Mouse (Mus musculus) embryonic stem cell, embryonic (primary cell): ENCODE data around the gene Cpa2.

Experiments used
- CTCF ChIA-PET, 4 experiments: fragments of 300-600 bp in 2 of 4; fragments of 350-600 bp in 2 of 4; sonication (Branson Sonifier 250); formaldehyde crosslinking; loops; one replicate each; lab custom pipeline; 2022; ENCODE audit warnings: inconsistent platforms in 2 of 4; lab: Charles Lee
- POLR2A ChIA-PET, 4 experiments: fragments of 300-600 bp in 2 of 4; fragments of 350-600 bp in 2 of 4; sonication (Branson Sonifier 250); formaldehyde crosslinking; loops; one replicate each; lab custom pipeline; 2022; ENCODE audit warnings: antibody characterized with exemption in 4 of 4, inconsistent platforms in 1 of 4; lab: Charles Lee

Gene Cpa2

GRCm38 (mm10) chr6:30543077-30543476, 1.7 kb downstream of the Cpa2 start:
- ChIA-PET CTCF (interaction anchor here in 2 of 4 experiments (0.6 to 1.4 kb wide), 2 partner anchors 8 to 468 kb away, joined by 4 to 10 read pairs; no protein-coding TSS in a partner anchor), POLR2A (interaction anchor here (0.5 to 1.4 kb wide), 7 partner anchors 9 to 197 kb away, joined by 3 to 5 read pairs (median 3); partner anchors contain the start of genes Ssmem1 (in 1 of the 4) and Tmem209 (in 1 of the 4))

DNA sequence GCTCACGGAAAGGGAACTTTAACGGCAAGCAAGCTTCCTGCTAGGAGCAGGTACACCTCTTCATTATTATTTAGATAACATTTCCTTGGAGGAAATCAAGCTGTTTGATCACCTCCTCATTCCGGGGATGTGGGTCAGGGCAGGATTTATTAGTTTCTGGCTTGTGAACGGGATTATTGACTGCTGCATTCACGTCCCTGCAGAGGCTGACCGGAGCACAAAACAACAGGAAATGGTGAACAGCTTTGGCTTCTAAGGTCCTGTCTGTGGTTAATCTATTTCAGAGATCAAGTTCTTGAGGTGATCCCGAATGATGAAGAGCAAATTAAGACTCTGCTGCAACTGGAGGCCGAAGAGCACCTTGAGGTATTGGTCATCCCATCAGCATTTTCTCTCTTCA, 2.5 kb downstream of the Cpa2 start:
- ChIA-PET POLR2A (interaction anchor here (0.5 to 1.4 kb wide), 10 partner anchors 13 to 584 kb away, joined by 3 to 6 read pairs (median 3); partner anchors contain the start of genes Ssmem1 (in 2 of the 4) and Tmem209 (in 2 of the 4)), CTCF (interaction anchor here in 1 of 4 experiments (1.4 kb wide), 1 partner anchor 9 kb away, joined by 10 read pairs; no protein-coding TSS in a partner anchor)

DNA sequence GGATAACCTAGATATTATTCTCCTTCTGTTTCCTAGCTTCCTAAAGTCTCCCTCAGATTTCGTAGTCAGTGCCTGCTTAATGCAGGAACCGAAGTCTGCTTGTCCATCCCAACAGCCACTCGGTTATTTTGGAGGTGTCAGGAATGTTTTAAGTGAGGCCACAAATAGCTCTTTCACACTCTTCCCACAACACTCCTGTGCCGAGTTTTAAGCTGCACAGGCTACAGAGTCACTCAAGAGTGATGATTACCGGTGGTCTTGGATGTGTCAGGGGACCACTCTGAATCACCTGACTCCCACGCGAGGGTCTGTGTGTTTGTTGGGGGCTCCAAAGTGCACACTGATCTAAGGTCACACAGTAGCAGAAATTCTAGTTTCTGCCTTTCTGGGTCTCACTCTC, 4.3 kb downstream of the Cpa2 start:
- ChIA-PET POLR2A (interaction anchor here in 2 of 4 experiments (0.6 to 1.3 kb wide), 6 partner anchors 17 to 323 kb away, joined by 3 to 4 read pairs (median 3); no protein-coding TSS in a partner anchor), CTCF (interaction anchor here in 3 of 4 experiments (0.6 to 2.2 kb wide), 3 partner anchors 10 to 437 kb away, joined by 3 to 9 read pairs (median 4); no protein-coding TSS in a partner anchor)

DNA sequence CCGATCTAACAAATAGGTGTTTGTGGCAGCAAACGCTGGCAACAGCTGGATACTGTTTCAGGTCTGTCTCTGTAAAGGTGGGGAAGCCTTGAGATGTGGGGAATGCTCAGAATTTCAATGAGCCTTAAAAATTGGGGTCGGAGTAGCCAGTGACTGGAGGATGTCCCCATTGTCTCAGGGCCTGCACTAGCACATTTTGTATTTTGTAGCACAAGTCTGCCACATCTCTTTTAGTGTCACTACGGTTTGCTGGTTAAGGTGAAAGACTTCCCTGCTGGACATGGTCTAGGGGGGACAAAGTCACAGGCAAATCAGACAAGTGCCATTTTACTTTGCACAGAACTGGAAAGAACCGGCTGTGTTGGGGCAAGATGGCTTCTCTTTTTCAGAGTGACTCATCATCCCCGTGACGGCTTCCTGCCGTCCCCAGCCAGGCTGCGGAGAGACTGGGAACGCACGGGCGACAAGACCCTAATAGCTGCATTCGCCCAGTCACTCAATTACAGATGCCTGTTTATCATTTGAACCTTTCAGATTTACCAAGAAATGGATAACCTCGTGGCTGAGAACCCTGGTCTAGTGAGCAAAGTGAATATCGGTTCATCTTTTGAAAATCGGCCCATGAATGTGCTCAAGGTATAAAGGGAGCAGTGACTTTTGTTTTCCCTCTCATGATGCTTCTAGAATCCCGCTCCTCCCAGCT, 5.3 kb downstream of the Cpa2 start:
- CTCF ChIA-PET, result interaction anchor here in 3 of 4 experiments (0.6 to 2.2 kb wide), 3 partner anchors 11 to 37 kb away, joined by 6 to 9 read pairs (median 6); partner anchors contain the start of gene Ssmem1 (in 1 of the 3)
- POLR2A ChIA-PET, result interaction anchor here in 3 of 4 experiments (0.6 to 1.8 kb wide), 17 partner anchors 11 to 1202 kb away, joined by 3 to 19 read pairs (median 3); partner anchors contain the start of genes Ssmem1 (in 2 of the 3) and Tmem209 (in 2 of the 3)

- POLR2A ChIA-PET, result interaction anchor here in 3 of 4 experiments (0.6 to 1.8 kb wide), 16 partner anchors 12 to 1203 kb away, joined by 3 to 19 read pairs (median 3); partner anchors contain the start of genes Ssmem1 (in 2 of the 3) and Tmem209 (in 2 of the 3)
- CTCF ChIA-PET, result interaction anchor here (0.6 to 2.2 kb wide), 4 partner anchors 12 to 37 kb away, joined by 3 to 9 read pairs (median 6); partner anchors contain the start of gene Ssmem1 (in 1 of the 4)
These were observed 5.9 kb downstream of the Cpa2 start for GRCm38 (mm10) chr6:30547274-30547645.

GRCm38 (mm10) chr6:30547656-30548306, 6.4 kb downstream of the Cpa2 start:
- ChIA-PET CTCF (interaction anchor here in 3 of 4 experiments (0.7 to 2.2 kb wide), 3 partner anchors 12 to 13 kb away, joined by 3 to 9 read pairs (median 6); no protein-coding TSS in a partner anchor), POLR2A (interaction anchor here in 3 of 4 experiments (0.6 to 1.8 kb wide), 17 partner anchors 14 to 1203 kb away, joined by 3 to 19 read pairs (median 3); partner anchors contain the start of genes Ssmem1 (in 2 of the 3) and Tmem209 (in 2 of the 3))

- ChIA-PET POLR2A (interaction anchor here in 3 of 4 experiments (0.5 to 1.5 kb wide), 8 partner anchors 10 to 224 kb away, joined by 3 to 4 read pairs (median 3); no protein-coding TSS in a partner anchor), CTCF (interaction anchor here in 2 of 4 experiments (0.8 to 1.4 kb wide), 3 partner anchors 14 to 433 kb away, joined by 4 to 5 read pairs (median 4); no protein-coding TSS in a partner anchor)
These were observed 7.9 kb downstream of the Cpa2 start for GRCm38 (mm10) chr6:30549231-30549761.

DNA sequence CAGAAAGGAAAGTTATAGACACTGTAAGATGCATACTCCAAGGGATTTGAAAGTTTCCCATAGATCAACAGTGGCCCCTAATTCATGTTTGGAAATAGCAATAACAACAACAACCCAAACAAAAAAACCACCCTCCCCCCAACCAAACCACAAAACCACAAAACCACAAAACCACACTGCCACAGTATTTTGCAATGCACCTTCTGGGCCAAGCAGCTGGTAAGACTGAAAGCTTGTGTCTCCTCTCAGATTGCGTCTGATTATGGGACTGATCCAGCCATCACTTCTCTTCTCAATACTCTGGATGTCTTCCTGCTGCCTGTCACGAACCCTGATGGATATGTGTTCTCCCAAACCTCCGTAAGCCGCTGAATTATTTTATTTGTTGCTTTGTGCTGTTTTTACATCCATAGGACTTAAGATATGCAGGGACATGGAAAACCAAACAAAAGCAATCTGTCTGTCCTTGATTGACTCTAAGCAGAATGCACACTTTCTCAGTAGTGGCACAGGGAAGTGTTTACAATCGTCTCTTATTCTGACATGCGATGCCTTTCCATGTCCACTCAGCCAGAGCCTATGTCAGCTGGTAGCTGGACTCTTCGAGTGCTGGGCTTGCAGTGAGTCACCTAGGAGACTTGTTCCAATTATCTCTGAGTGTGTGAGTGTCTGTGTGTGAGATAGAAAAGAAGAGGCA, 9.3 kb downstream of the Cpa2 start:
- CTCF ChIA-PET, result interaction anchor here in 2 of 4 experiments (0.5 to 1.5 kb wide), 2 partner anchors 15 to 432 kb away, joined by 3 to 4 read pairs; no protein-coding TSS in a partner anchor
- POLR2A ChIA-PET, result interaction anchor here in 3 of 4 experiments (0.6 to 0.9 kb wide), 3 partner anchors 11 to 38 kb away, joined by 4 to 5 read pairs (median 4); no protein-coding TSS in a partner anchor

GRCm38 (mm10) chr6:30551193-30551515, 9.8 kb downstream of the Cpa2 start:
- CTCF ChIA-PET, result interaction anchor here in 3 of 4 experiments (0.5 to 1.6 kb wide), 4 partner anchors 16 to 431 kb away, joined by 3 to 5 read pairs (median 4); no protein-coding TSS in a partner anchor
- POLR2A ChIA-PET, result interaction anchor here in 3 of 4 experiments (0.5 to 1.0 kb wide), 6 partner anchors 8 to 444 kb away, joined by 3 to 5 read pairs (median 4); no protein-coding TSS in a partner anchor

DNA sequence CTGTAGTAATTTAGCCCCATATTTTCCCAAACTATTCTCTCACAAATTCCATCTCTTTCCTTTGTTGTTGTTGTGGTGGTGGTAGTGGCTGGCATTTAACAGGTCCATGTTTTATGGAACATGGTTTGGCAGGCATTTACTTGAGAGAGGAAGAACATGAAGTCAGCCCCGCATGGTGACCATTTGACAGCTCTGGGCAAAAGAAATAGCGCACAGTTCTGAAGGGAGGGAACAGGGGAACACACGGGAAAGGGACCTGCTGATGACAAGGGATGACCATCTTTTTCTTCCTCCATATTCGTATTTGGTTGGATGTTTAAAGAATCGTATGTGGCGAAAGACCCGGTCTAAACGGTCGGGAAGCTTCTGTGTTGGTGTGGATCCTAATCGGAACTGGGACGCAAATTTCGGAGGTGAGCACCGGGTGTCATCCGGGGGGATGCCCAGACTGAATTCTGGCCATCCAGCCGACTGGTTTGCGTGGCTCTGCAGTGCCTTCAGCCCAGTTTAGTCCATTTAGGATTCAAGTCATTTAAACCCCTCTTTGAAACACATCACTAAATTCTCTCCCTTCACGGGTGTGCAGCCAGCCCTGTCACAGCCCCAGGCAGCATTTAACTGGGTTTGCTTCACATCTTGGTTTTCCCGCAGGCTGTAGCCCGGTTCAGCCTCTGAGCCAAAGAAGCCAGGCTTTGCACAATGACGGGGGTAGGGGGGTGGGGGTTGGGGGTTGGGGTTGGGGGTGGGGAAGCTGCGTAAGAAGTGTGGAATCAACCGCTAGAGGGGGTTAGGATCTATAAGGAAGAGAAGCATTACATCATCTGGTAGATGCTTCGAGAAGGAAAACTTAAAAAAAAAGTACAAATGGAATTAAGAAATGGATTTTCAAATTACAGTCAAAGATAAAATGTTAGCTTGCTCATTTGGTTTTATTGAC, 10.5 kb downstream of the Cpa2 start:
- CTCF ChIA-PET, result interaction anchor here in 2 of 4 experiments (0.7 to 1.6 kb wide), 6 partner anchors 14 to 344 kb away, joined by 3 to 5 read pairs (median 4); partner anchors contain the start of gene Mest (in 1 of the 2)
- POLR2A ChIA-PET, result interaction anchor here in 3 of 4 experiments (0.5 to 1.1 kb wide), 10 partner anchors 9 to 445 kb away, joined by 3 to 5 read pairs (median 4); partner anchors contain the start of genes Ssmem1 (in 1 of the 3) and Tmem209 (in 1 of the 3)

DNA sequence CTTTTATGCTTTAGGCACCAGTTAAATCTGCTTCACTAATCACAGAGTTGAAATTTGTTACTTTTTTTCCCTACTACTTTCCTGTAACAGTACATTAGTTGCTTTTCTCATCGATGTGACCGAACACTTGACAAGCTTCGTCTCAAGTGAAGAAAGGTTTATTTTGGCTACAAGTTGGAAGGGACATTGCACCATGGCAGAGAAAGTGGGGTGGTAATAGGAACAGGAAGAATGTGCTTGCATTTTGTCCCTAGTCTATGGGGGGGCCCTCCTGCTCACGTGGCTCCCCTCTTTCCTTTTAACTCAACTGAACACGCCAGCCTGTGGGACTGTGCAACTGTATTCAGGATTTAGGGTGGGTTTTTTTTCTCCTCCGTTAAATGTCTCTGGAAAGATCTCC, 11.2 kb downstream of the Cpa2 start:
- ChIA-PET CTCF (interaction anchor here in 2 of 4 experiments (1.0 to 1.6 kb wide), 5 partner anchors 13 to 343 kb away, joined by 3 to 5 read pairs (median 4); partner anchors contain the start of gene Mest (in 1 of the 2)), POLR2A (interaction anchor here in 1 of 4 experiments (0.7 to 1.1 kb wide), 4 partner anchors 14 to 92 kb away, joined by 3 to 4 read pairs (median 3); partner anchors contain the start of genes Ssmem1 and Tmem209)

DNA sequence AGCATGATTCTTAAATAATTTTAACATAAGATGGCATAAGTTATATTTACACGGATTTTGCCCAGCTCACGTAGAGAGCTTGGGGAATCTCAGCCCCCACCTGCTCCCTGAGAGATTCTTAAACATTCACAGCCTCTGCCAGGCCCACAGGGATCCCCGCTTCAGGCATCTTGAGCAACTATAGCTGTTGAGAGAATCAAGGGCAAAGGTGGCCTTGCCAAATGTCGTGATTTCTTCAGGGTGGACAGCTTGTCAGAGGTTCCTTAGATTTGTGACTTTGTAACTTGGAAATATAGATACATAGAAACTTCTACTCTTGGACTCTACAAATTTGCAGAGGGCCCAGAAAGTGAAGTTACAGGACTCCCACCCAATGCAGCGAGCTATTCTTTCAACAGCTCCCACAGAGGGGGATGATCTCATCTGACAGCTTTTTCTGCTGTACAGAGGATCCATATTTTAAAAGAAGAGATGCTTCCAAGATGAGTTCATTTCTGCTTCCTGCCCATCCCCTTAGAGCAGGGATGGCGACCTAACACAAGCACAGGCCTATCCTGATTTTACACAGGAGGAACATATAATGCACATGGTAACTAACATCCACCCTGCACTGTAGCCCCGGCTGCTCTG, 12.1 kb downstream of the Cpa2 start:
- ChIA-PET CTCF (interaction anchor here in 2 of 4 experiments (0.7 to 1.0 kb wide), 3 partner anchors 18 to 676 kb away, joined by 4 to 5 read pairs (median 4); no protein-coding TSS in a partner anchor), POLR2A (interaction anchor here in 3 of 4 experiments (0.5 to 1.1 kb wide), 3 partner anchors 15 to 170 kb away, joined by 3 to 4 read pairs (median 3); no protein-coding TSS in a partner anchor)

DNA sequence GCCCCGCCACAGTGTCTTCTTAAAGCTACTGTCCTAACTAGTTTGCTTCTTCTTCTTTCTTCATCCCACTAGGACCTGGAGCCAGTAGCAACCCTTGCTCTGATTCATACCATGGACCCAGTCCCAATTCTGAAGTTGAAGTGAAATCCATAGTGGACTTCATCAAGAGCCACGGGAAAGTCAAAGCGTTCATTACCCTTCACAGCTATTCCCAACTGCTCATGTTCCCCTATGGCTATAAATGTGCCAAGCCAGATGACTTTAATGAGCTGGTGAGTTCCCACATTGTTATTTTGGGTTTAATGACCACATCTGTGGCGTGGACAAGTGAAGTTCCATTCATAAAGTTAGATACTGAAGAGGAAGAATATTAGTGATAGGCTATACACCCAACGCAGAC, 12.7 kb downstream of the Cpa2 start:
- CTCF ChIA-PET, result interaction anchor here in 2 of 4 experiments (0.7 to 1.0 kb wide), 2 partner anchors 19 to 81 kb away, joined by 4 to 5 read pairs; no protein-coding TSS in a partner anchor
- POLR2A ChIA-PET, result interaction anchor here in 1 of 4 experiments (0.6 kb wide), 1 partner anchor 428 kb away, joined by 3 read pairs; no protein-coding TSS in a partner anchor

DNA sequence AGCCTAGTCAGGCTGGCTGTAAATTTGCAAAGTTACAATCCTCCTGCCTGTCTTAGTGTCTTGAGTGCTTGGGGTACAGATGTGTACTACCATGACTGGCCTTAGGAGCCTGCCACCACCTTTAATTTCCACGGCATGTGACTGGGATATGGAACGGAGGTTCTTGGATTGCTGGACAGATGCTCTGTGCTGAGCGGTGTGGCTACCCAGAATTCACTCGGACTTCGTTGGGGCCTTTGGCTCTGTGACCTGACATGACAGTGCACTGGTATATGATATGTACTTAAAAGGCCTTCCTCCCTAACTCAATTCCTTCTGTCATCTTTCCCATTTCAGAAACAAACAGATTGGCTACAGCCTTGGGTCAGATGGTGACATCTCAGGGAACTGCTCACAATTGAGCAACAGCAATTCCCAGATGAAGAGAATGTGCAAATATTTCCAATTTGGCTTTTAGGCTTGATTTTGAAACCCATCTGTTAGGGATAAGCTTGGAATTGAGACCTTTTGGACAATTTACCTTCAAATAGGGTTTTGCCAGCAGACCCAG, 13.3 kb downstream of the Cpa2 start:
- CTCF ChIA-PET, result no interaction called here

More for the DNA sequence above, 13.3 kb downstream of the Cpa2 start:
- POLR2A ChIA-PET, result interaction anchor here in 1 of 4 experiments (0.6 to 1.1 kb wide), 2 partner anchors 13 to 428 kb away, joined by 3 read pairs; no protein-coding TSS in a partner anchor
